9 mouse cellular contexts compared by ENCODE assay signal in genomic region chr9:118477281-118477931, GRCm38 (mm10). TPM values are rescaled to one million over a fixed set of nuclear protein-coding genes. Genes with fewer than 3 reads are reported as not detected.
DNase-seq lines count a peak whose midpoint lies in the region; ATAC-seq and TF ChIP-seq lines count a peak whose summit lies in the region.
"Had no signal": no experiment of that assay in that cellular context is flagged by ENCODE, and none has a peak within 500 bp of the region (broad histone marks: within the 10 kb centered on the region; RNA-seq: fewer than 3 reads in every experiment).

No protein-coding gene starts in this region.

- peak overlapping the region; percentile 74 for H3K4me2 ChIP-seq in intestine, postnatal 0 days (replicated peaks; ENCODE audit: low read depth)
- peak overlapping the region; percentile 24 for H3K4me2 ChIP-seq in neural tube, embryonic 11.5 days (ENCODE audit: low read depth)

- peaks cover 84% of the 10 kb centered on the region for H3K27me3 ChIP-seq in intestine, postnatal 0 days (replicated peaks; ENCODE audit: control insufficient read depth, insufficient read depth, low read length)
- peaks cover 84% of the 10 kb centered on the region for H3K27me3 ChIP-seq in neural tube, embryonic 11.5 days (ENCODE audit: control insufficient read depth, insufficient read depth, low read length)

- no peaks in the 10 kb centered on the region for H3K9me3 ChIP-seq in intestine, postnatal 0 days (ENCODE audit: control insufficient read depth)
- no peaks in the 10 kb centered on the region for H3K9me3 ChIP-seq in neural tube, embryonic 11.5 days (ENCODE audit: control insufficient read depth, low read length)

- ATAC-seq in intestine, postnatal 0 days: no peak
- no peak; the same call in 1 of the 2 replicates for ATAC-seq in neural tube, embryonic 11.5 days (ENCODE audit: insufficient read depth, low FRiP score, low TSS enrichment)

- no peak overlapping the region for H3K9ac ChIP-seq in intestine, postnatal 0 days (ENCODE audit: low read depth, low read length)
- no peak overlapping the region for H3K9ac ChIP-seq in neural tube, embryonic 11.5 days (ENCODE audit: low read length)

- no peak overlapping the region for H3K27ac ChIP-seq in intestine, postnatal 0 days (ENCODE audit: low read depth, low read length)
- no peak overlapping the region for H3K27ac ChIP-seq in neural tube, embryonic 11.5 days (ENCODE audit: low read depth, low read length)

- H3K36me3 ChIP-seq in intestine, postnatal 0 days (ENCODE audit: control insufficient read depth, insufficient read depth): no peaks in the 10 kb centered on the region
- no peaks in the 10 kb centered on the region for H3K36me3 ChIP-seq in neural tube, embryonic 11.5 days (ENCODE audit: control insufficient read depth, insufficient read depth, low read length)

- H3K4me1 ChIP-seq in intestine, postnatal 0 days (replicated peaks; ENCODE audit: control insufficient read depth, insufficient read depth, low read length): no peaks in the 10 kb centered on the region; the same call in 1 of the 2 replicates
- peaks cover 20% of the 10 kb centered on the region for H3K4me1 ChIP-seq in neural tube, embryonic 11.5 days (ENCODE audit: control insufficient read depth, insufficient read depth, low read length)

- peak; percentile 23 for DNase-seq in adrenal gland, adult 2 months
- DNase-seq in adrenal gland, adult (ENCODE audit: inconsistent age in 2 of 2, low spot score in 1 of 2): no peak
- DNase-seq in right cerebral cortex, postnatal 25 days: peak; percentile 15
- DNase-seq in right cerebral cortex, postnatal 36 days (ENCODE audit: low spot score in 2 of 2): no peak
- peak; percentile 59 for DNase-seq in neural tube, embryonic 11.5 days (ENCODE audit: low spot score)
- no peak for DNase-seq in frontal cortex, postnatal 36 days (ENCODE audit: low spot score in 2 of 2)
- no peak for DNase-seq in cerebellum, adult 9-11 months

- under 1% methylated on average over 31 of the region's 31 CpGs for WGBS in intestine, postnatal 0 days
- WGBS in neural tube, embryonic 11.5 days: under 1% methylated on average over 31 of the region's 31 CpGs

- no peak for TF ChIP-seq CTCF in intestine, postnatal 0 days (IDR thresholded peaks at IDR 0.05; ENCODE audit: low read depth)

- H3K4me3 ChIP-seq in intestine, postnatal 0 days (ENCODE audit: low read depth, low read length): peak overlapping the region; percentile 52
- peak overlapping the region; percentile 16; the same call in 1 of the 2 replicates for H3K4me3 ChIP-seq in neural tube, embryonic 11.5 days (ENCODE audit: low read depth, low read length)
- H3K4me3 ChIP-seq: erythroblast, embryonic 14.5 days had no signal

RNA-seq across cellular contexts. Expression of gene Eomes, which starts 0.6 kb away (rescaled TPM):
- total RNA-seq in adrenal gland, adult 2 months (2021): under 1 TPM; 0.17 to 0.37 TPM
- polyA plus RNA-seq in adrenal gland, adult 2 months (2012; rRNA removed): 0.29 and 0.31 TPM in 2 replicates
- not detected in 2 replicates for polyA plus RNA-seq in intestine, postnatal 0 days (2015; fragmentation: Nextera tagmentation; extraction: Ambion mirVana)
- polyA plus RNA-seq in neural tube, embryonic 11.5 days (2014; fragmentation: Nextera tagmentation; extraction: Ambion mirVana): not detected in 2 replicates
- polyA plus RNA-seq: erythroblast, embryonic 14.5 days had no signal

RNA-seq across cellular contexts. Expression of gene Golga4, which starts 28.7 kb away (rescaled TPM):
- 100 to 1,000 TPM; 109 to 121 TPM for total RNA-seq in adrenal gland, adult 2 months (2021)
- polyA plus RNA-seq in adrenal gland, adult 2 months (2012; rRNA removed): 5.9 and 11.5 TPM in 2 replicates
- polyA plus RNA-seq in intestine, postnatal 0 days (2015; fragmentation: Nextera tagmentation; extraction: Ambion mirVana): 52.5 and 57.4 TPM in 2 replicates
- polyA plus RNA-seq in neural tube, embryonic 11.5 days (2014; fragmentation: Nextera tagmentation; extraction: Ambion mirVana): 52.4 and 55.2 TPM in 2 replicates

Comparison
In these comparisons a context has a peak if more than half of its experiments do, and no peak if none do; other contexts are left out.
1. DNase-seq: peak in adrenal gland, adult 2 months (single experiment), right cerebral cortex, postnatal 25 days (single experiment) and neural tube, embryonic 11.5 days (single experiment); none in adrenal gland, adult (0 of 2), right cerebral cortex, postnatal 36 days (0 of 2), frontal cortex, postnatal 36 days (0 of 2) and cerebellum, adult 9-11 months (single experiment).